ENCODE assay signal across 15 mouse cellular contexts in genomic region chr9:114699262-114699661, GRCm38 (mm10).
"Had no signal": no experiment of that assay in that cellular context is flagged by ENCODE, and none has a peak within 500 bp of the region (broad histone marks: within the 10 kb centered on the region; RNA-seq: fewer than 3 reads in every experiment).

No protein-coding gene starts in this region.

- H3K4me3 ChIP-seq: limb, embryonic 12.5 days; liver, embryonic 13.5 days; lung, embryonic 15.5 days; megakaryocyte, embryonic 14.5 days; midbrain, embryonic 15.5 days; neural tube, embryonic 12.5 days had no signal

- H3K4me1 ChIP-seq: limb, embryonic 12.5 days; lung, embryonic 15.5 days; midbrain, embryonic 15.5 days; neural tube, embryonic 12.5 days had no signal

- H3K9me3 ChIP-seq: limb, embryonic 12.5 days; liver, embryonic 13.5 days; lung, embryonic 15.5 days; megakaryocyte, embryonic 14.5 days; midbrain, embryonic 15.5 days; neural tube, embryonic 12.5 days had no signal

- DNase-seq: layer of hippocampus, postnatal 36 days; liver; liver, embryonic 13.5 days; liver, postnatal 0 days; lung, postnatal 14 days; right cerebral cortex, postnatal 4 days; spleen, adult 18-20 months; thymus, adult 18-20 months had no signal

- H3K4me2 ChIP-seq: limb, embryonic 12.5 days; liver, embryonic 13.5 days; lung, embryonic 15.5 days; midbrain, embryonic 11.5 days; midbrain, embryonic 15.5 days; neural tube, embryonic 12.5 days had no signal

- ATAC-seq: liver, postnatal 0 days; midbrain, embryonic 15.5 days had no signal

- H3K9ac ChIP-seq: limb, embryonic 12.5 days; liver, embryonic 13.5 days; liver, postnatal 0 days; lung, embryonic 15.5 days; midbrain, embryonic 15.5 days; neural tube, embryonic 12.5 days had no signal

- H3K27ac ChIP-seq: limb, embryonic 12.5 days; liver, embryonic 13.5 days; lung, embryonic 15.5 days; macrophage; midbrain, embryonic 15.5 days; neural tube, embryonic 12.5 days had no signal

- H3K27me3 ChIP-seq: limb, embryonic 12.5 days; liver, embryonic 13.5 days; lung, embryonic 15.5 days; megakaryocyte, embryonic 14.5 days; midbrain, embryonic 15.5 days; neural tube, embryonic 12.5 days had no signal
